Comparison of ENCODE assay signal across 8 mouse cellular contexts in the genomic region with DNA sequence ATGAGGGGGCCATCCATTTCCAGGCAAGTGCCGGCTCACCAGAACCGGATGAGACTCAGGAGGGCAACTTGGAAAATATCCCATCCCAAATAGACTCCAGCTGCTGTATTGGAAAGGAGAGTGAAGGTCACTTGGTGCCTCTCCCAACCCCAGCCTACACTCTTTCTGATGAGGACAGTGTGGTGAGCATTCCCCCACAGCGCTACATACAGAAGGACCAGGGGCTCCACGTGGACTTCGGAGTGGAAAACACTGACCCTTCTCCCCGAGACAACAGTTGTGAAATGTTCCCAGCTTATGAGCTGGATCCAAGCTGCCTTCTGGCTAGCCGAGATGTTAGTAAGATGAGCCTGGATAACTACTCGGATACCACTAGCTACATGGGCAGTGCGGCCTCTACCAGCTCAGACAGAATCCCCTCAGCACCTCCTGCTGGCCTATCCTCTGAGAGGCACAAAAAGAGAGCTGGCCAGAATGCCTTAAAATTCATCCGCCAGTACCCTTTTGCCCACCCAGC. TPM values are rescaled to one million over a fixed set of nuclear protein-coding genes. Genes with fewer than 3 reads are reported as not detected.
DNase-seq lines count a peak whose midpoint lies in the region; ATAC-seq and TF ChIP-seq lines count a peak whose summit lies in the region.

No protein-coding gene starts in this region.

- 90% methylated on average over 10 of the region's 10 CpGs for WGBS in forebrain, embryonic 10.5 days
- WGBS in limb, embryonic 11.5 days: 93% methylated on average over 10 of the region's 10 CpGs
- 86% methylated on average over 10 of the region's 10 CpGs for WGBS in neural tube, embryonic 15.5 days

- peak overlapping the region; percentile 31; the same call in 1 of the 2 replicates for H3K4me2 ChIP-seq in limb, embryonic 11.5 days (ENCODE audit: low read depth, severe bottlenecking)
- H3K4me2 ChIP-seq in neural tube, embryonic 15.5 days: peak overlapping the region; percentile 82

- ATAC-seq in limb, embryonic 11.5 days (ENCODE audit: insufficient number of reproducible peaks, low FRiP score, low TSS enrichment, low read depth): no peak
- ATAC-seq in neural tube, embryonic 15.5 days (ENCODE audit: low FRiP score): no peak

- no peak overlapping the region for H3K27ac ChIP-seq in layer of hippocampus, adult 2 months
- no peak overlapping the region for H3K27ac ChIP-seq in forebrain, embryonic 10.5 days
- H3K27ac ChIP-seq in limb, embryonic 11.5 days (replicated peaks; ENCODE audit: low read depth, low read length): no peak overlapping the region
- H3K27ac ChIP-seq in neural tube, embryonic 15.5 days (replicated peaks): no peak overlapping the region

- no peaks in the 10 kb centered on the region for H3K9me3 ChIP-seq in forebrain, embryonic 10.5 days
- H3K9me3 ChIP-seq in limb, embryonic 11.5 days (ENCODE audit: control insufficient read depth, low read length): no peaks in the 10 kb centered on the region
- no peaks in the 10 kb centered on the region for H3K9me3 ChIP-seq in neural tube, embryonic 15.5 days (replicated peaks)

- H3K9ac ChIP-seq in limb, embryonic 11.5 days (ENCODE audit: low read length): no peak overlapping the region
- H3K9ac ChIP-seq in neural tube, embryonic 15.5 days (replicated peaks): 0 out of 2 replicates have a peak overlapping the region, but pooled peaks have one; percentile 29

- peaks cover 65% of the 10 kb centered on the region for H3K36me3 ChIP-seq in forebrain, embryonic 10.5 days (replicated peaks)
- peaks cover 18% of the 10 kb centered on the region; the same call in 1 of the 2 replicates for H3K36me3 ChIP-seq in limb, embryonic 11.5 days (ENCODE audit: control insufficient read depth, insufficient read depth, low read length)
- H3K36me3 ChIP-seq in neural tube, embryonic 15.5 days: peaks cover 36% of the 10 kb centered on the region

- no peaks in the 10 kb centered on the region for H3K27me3 ChIP-seq in forebrain, embryonic 10.5 days (ENCODE audit: poor library complexity, severe bottlenecking)
- H3K27me3 ChIP-seq in limb, embryonic 11.5 days (ENCODE audit: control insufficient read depth, insufficient read depth, low read length): no peaks in the 10 kb centered on the region
- no peaks in the 10 kb centered on the region for H3K27me3 ChIP-seq in neural tube, embryonic 15.5 days (replicated peaks)

- TF ChIP-seq CTCF in layer of hippocampus, adult 2 months (conservative IDR thresholded peaks at IDR 0.05): no peak

- DNase-seq in layer of hippocampus, adult 2 months (ENCODE audit: low spot score in 2 of 2): no peak
- no peak for DNase-seq in layer of hippocampus, postnatal 10 days (ENCODE audit: low spot score in 2 of 2)
- DNase-seq in forebrain, embryonic 10.5 days (ENCODE audit: extremely low spot score, low spot score): no peak
- no peak for DNase-seq in limb, embryonic 11.5 days (ENCODE audit: low spot score)
- DNase-seq in frontal cortex, postnatal 25 days (ENCODE audit: low spot score in 2 of 2): no peak
- DNase-seq in layer of hippocampus, postnatal 36 days: no peak
- DNase-seq in MN1 (ENCODE audit: low spot score): no peak

- H3K4me3 ChIP-seq in layer of hippocampus, adult 2 months: peak overlapping the region; percentile 37; the same call in 1 of the 2 replicates
- peak overlapping the region; percentile 93 for H3K4me3 ChIP-seq in forebrain, embryonic 10.5 days
- no peak overlapping the region for H3K4me3 ChIP-seq in limb, embryonic 11.5 days (ENCODE audit: low read depth, low read length)
- H3K4me3 ChIP-seq in neural tube, embryonic 15.5 days (replicated peaks): peak overlapping the region; percentile 19

- H3K4me1 ChIP-seq in forebrain, embryonic 10.5 days: peaks cover 65% of the 10 kb centered on the region
- H3K4me1 ChIP-seq in limb, embryonic 11.5 days (ENCODE audit: control insufficient read depth, insufficient read depth, low read length): peaks cover 30% of the 10 kb centered on the region
- peaks cover 79% of the 10 kb centered on the region for H3K4me1 ChIP-seq in neural tube, embryonic 15.5 days

RNA-seq across cellular contexts. Expression of gene Smcr8, which starts 2.4 kb away (rescaled TPM):
- 10 to 100 TPM; 32.3 to 34.3 TPM for total RNA-seq in layer of hippocampus, adult 2 months (2021)
- 10 to 100 TPM; 22.1 to 23.6 TPM for total RNA-seq in layer of hippocampus, postnatal 10 days (2021)
- 9.2 and 10.0 TPM in 2 replicates for polyA plus RNA-seq in forebrain, embryonic 10.5 days (2016; fragmentation: Nextera tagmentation; extraction: Ambion mirVana)
- polyA plus RNA-seq in limb, embryonic 11.5 days (2014; fragmentation: Nextera tagmentation; extraction: Ambion mirVana): 9.0 and 9.2 TPM in 2 replicates
- polyA plus RNA-seq in neural tube, embryonic 15.5 days (2015; fragmentation: Nextera tagmentation; extraction: Ambion mirVana): 4.8 and 5.2 TPM in 2 replicates
- total RNA-seq in layer of hippocampus, postnatal 36 days (2021): 10 to 100 TPM; 31.4 to 35.3 TPM

RNA-seq across cellular contexts. Expression of gene Top3a, which starts 2.6 kb away (rescaled TPM):
- 1 to 10 TPM; 6.6 to 8.5 TPM for total RNA-seq in layer of hippocampus, adult 2 months (2021)
- 1 to 10 TPM; 5.8 to 6.1 TPM for total RNA-seq in layer of hippocampus, postnatal 10 days (2021)
- polyA plus RNA-seq in forebrain, embryonic 10.5 days (2016; fragmentation: Nextera tagmentation; extraction: Ambion mirVana): 28.3 and 28.9 TPM in 2 replicates
- 20.8 and 26.5 TPM in 2 replicates for polyA plus RNA-seq in limb, embryonic 11.5 days (2014; fragmentation: Nextera tagmentation; extraction: Ambion mirVana)
- polyA plus RNA-seq in neural tube, embryonic 15.5 days (2015; fragmentation: Nextera tagmentation; extraction: Ambion mirVana): 6.7 and 8.6 TPM in 2 replicates
- 1 to 10 TPM; 5.1 to 5.3 TPM for total RNA-seq in layer of hippocampus, postnatal 36 days (2021)

RNA-seq across cellular contexts. Expression of gene Shmt1, which starts 31.8 kb away (rescaled TPM):
- 1 to 10 TPM; 8.6 to 9.6 TPM for total RNA-seq in layer of hippocampus, adult 2 months (2021)
- 1 to 10 TPM; 3.9 to 7.1 TPM for total RNA-seq in layer of hippocampus, postnatal 10 days (2021)
- 113 TPM in 2 replicates for polyA plus RNA-seq in forebrain, embryonic 10.5 days (2016; fragmentation: Nextera tagmentation; extraction: Ambion mirVana)
- 69.4 and 75.5 TPM in 2 replicates for polyA plus RNA-seq in limb, embryonic 11.5 days (2014; fragmentation: Nextera tagmentation; extraction: Ambion mirVana)
- polyA plus RNA-seq in neural tube, embryonic 15.5 days (2015; fragmentation: Nextera tagmentation; extraction: Ambion mirVana): 5.5 and 25.9 TPM in 2 replicates
- total RNA-seq in layer of hippocampus, postnatal 36 days (2021): 1 to 10 TPM; 5.3 to 6.6 TPM

RNA-seq across cellular contexts. Expression of gene Dhrs7b, which starts 50.7 kb away (rescaled TPM):
- 10 to 100 TPM; 28.3 to 29.4 TPM for total RNA-seq in layer of hippocampus, adult 2 months (2021)
- total RNA-seq in layer of hippocampus, postnatal 10 days (2021): 10 to 100 TPM; 26.1 to 27.4 TPM
- polyA plus RNA-seq in forebrain, embryonic 10.5 days (2016; fragmentation: Nextera tagmentation; extraction: Ambion mirVana): 31.1 and 32.2 TPM in 2 replicates
- 25.2 and 26.1 TPM in 2 replicates for polyA plus RNA-seq in limb, embryonic 11.5 days (2014; fragmentation: Nextera tagmentation; extraction: Ambion mirVana)
- polyA plus RNA-seq in neural tube, embryonic 15.5 days (2015; fragmentation: Nextera tagmentation; extraction: Ambion mirVana): 37.8 and 38.4 TPM in 2 replicates
- total RNA-seq in layer of hippocampus, postnatal 36 days (2021): 10 to 100 TPM; 27.0 to 28.5 TPM

RNA-seq across cellular contexts. Expression of gene Mief2, which starts 51.5 kb away (rescaled TPM):
- total RNA-seq in layer of hippocampus, adult 2 months (2021): 10 to 100 TPM; 21.2 to 25.0 TPM
- 10 to 100 TPM; 25.4 to 27.7 TPM for total RNA-seq in layer of hippocampus, postnatal 10 days (2021)
- polyA plus RNA-seq in forebrain, embryonic 10.5 days (2016; fragmentation: Nextera tagmentation; extraction: Ambion mirVana): 13.5 and 14.5 TPM in 2 replicates
- 15.0 and 15.6 TPM in 2 replicates for polyA plus RNA-seq in limb, embryonic 11.5 days (2014; fragmentation: Nextera tagmentation; extraction: Ambion mirVana)
- polyA plus RNA-seq in neural tube, embryonic 15.5 days (2015; fragmentation: Nextera tagmentation; extraction: Ambion mirVana): 23.1 and 25.3 TPM in 2 replicates
- total RNA-seq in layer of hippocampus, postnatal 36 days (2021): 10 to 100 TPM; 23.6 to 24.4 TPM
